Mouse (Mus musculus): ENCODE results near the gene Sidt2. TPM values are rescaled to one million over a fixed set of nuclear protein-coding genes. Genes with fewer than 3 reads are reported as not detected.

Sidt2 gene
- polyA plus RNA-seq, 1 experiment from 2014 or later, result 45.7 TPM

DNA sequence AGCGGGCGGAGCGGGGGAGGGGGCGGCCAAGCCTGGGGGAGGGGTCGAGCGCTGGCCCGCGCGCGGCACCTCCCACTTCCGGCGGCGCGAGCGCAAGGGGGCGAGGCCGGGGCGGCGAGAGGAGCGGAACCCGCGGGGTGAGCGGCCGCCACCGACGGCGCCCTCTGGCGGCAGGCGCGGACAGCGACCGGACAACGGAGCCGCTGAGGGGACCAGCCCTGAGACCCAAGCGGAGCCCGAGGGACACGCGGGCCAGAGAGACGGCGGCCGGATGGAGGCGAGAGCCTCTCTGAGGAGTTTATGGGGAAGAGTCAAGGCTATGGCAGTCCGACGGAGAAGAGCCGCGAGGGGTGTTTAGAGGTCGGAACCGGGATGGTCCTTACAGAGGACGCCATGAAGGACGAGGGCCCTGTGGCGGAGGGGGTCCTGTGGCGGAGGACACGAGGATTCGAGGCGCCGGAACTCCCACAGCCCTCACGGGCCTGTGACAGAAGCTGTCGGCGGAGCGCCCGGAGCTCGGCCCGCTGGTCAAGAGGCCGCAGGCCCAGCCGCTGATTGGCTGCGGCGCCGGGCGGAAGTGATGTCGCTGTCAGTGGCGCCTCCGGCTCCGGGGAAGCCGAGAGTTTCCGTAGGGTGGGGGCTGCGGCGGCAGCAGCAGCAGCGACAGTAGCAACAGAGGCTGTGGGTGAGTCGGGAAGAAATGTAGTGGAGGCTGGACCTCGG is 48.5 kb downstream of the Sidt2 start, which contains the start of the genes Pcsk7 and Rnf214:
TSS of gene Pcsk7 (plus strand) at position 143 of the 723 bp plus-strand sequence.
TSS of gene Rnf214 (minus strand) at position 557 of the 723 bp plus-strand sequence.
- peak within 1 kb of the TSS; percentile 95 for H3K9ac ChIP-seq (replicated peaks; ENCODE audit: low read depth, low read length)
- H3K27me3 ChIP-seq (ENCODE audit: control insufficient read depth, insufficient read depth, low read length), result no peaks in the 10 kb centered on the region
- peak; percentile 95 for ATAC-seq (ENCODE audit: low read depth)
- under 1% methylated on average over 73 of the region's 80 CpGs for WGBS
- peak within 1 kb of the TSS; percentile 66 for H3K4me2 ChIP-seq (ENCODE audit: low read depth, low read length)
- H3K36me3 ChIP-seq (ENCODE audit: control insufficient read depth, insufficient read depth, low read length), result peaks cover 33% of the 10 kb centered on the region
- H3K4me3 ChIP-seq (ENCODE audit: low read depth, low read length), result peak within 1 kb of the TSS; percentile 90
- peaks cover 17% of the 10 kb centered on the region for H3K4me1 ChIP-seq (ENCODE audit: control insufficient read depth, insufficient read depth, low read length)
- peak within 1 kb of the TSS; percentile 98 for H3K27ac ChIP-seq (ENCODE audit: low read depth, low read length)
- no peaks in the 10 kb centered on the region for H3K9me3 ChIP-seq (ENCODE audit: control insufficient read depth, low read length)

- Histone ChIP-seq H3K4me3 (ENCODE audit: low read depth, low read length) (peak overlapping the region; percentile 90), H3K36me3 (ENCODE audit: control insufficient read depth, insufficient read depth, low read length) (peaks cover 27% of the 10 kb centered on the region), H3K9me3 (ENCODE audit: control insufficient read depth, low read length) (no peaks in the 10 kb centered on the region), H3K9ac (replicated peaks; ENCODE audit: low read depth, low read length) (peak overlapping the region; percentile 95), H3K4me1 (ENCODE audit: control insufficient read depth, insufficient read depth, low read length) (peaks cover 17% of the 10 kb centered on the region), H3K27ac (ENCODE audit: low read depth, low read length) (peak overlapping the region; percentile 98), H3K4me2 (ENCODE audit: low read depth, low read length) (peak overlapping the region; percentile 66), H3K27me3 (ENCODE audit: control insufficient read depth, insufficient read depth, low read length) (no peaks in the 10 kb centered on the region)
- peak; percentile 50 for ATAC-seq (ENCODE audit: low read depth)
- WGBS, result 0% methylated on average over 17 of the region's 27 CpGs
Observed at GRCm38 (mm10) chr9:45905811-45906237, 49.2 kb downstream of the Sidt2 start.

GRCm38 (mm10) chr9:45905196-45905595 is 49.9 kb downstream of the Sidt2 start:
- WGBS, result 58% methylated on average over 4 of the region's 4 CpGs

DNA sequence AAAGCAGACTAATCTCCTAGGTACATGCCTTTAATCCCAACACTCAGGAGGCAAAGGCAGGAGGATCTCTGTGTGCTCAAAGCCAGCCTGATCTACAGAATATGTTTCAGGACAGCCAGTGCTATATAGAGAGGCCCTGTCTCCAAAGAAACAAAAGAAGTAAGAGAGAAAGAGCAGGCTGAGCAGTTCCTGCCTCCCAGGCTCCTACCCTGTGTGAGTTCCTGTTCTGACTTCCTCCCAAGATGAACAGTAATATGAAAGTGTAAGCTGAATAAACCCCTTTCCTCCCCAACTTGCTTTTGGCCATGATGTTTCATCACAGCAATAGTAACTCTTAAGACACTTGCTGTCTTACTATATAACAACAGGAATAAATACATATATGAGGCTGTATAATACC is 61.4 kb downstream of the Sidt2 start:
- no peak for ATAC-seq (ENCODE audit: low read depth)
- H3K36me3 ChIP-seq (ENCODE audit: control insufficient read depth, insufficient read depth, low read length), result peaks cover 62% of the 10 kb centered on the region
- H3K9ac ChIP-seq (replicated peaks; ENCODE audit: low read depth, low read length), result no peak overlapping the region
- H3K9me3 ChIP-seq (ENCODE audit: control insufficient read depth, low read length), result no peaks in the 10 kb centered on the region
- no peaks in the 10 kb centered on the region for H3K27me3 ChIP-seq (ENCODE audit: control insufficient read depth, insufficient read depth, low read length)
- no peak overlapping the region for H3K4me2 ChIP-seq (ENCODE audit: low read depth, low read length)
- no peak overlapping the region for H3K27ac ChIP-seq (ENCODE audit: low read depth, low read length)
- no peak overlapping the region for H3K4me3 ChIP-seq (ENCODE audit: low read depth, low read length)
- no peaks in the 10 kb centered on the region for H3K4me1 ChIP-seq (ENCODE audit: control insufficient read depth, insufficient read depth, low read length)

More at GRCm38 (mm10) chr9:45905196-45905595, 49.9 kb downstream of the Sidt2 start:
- Histone ChIP-seq H3K9ac (replicated peaks; ENCODE audit: low read depth, low read length) (peak overlapping the region; percentile 95), H3K27me3 (ENCODE audit: control insufficient read depth, insufficient read depth, low read length) (no peaks in the 10 kb centered on the region), H3K36me3 (ENCODE audit: control insufficient read depth, insufficient read depth, low read length) (peaks cover 21% of the 10 kb centered on the region), H3K27ac (ENCODE audit: low read depth, low read length) (no peak overlapping the region; the same call in 1 of the 2 replicates), H3K4me1 (ENCODE audit: control insufficient read depth, insufficient read depth, low read length) (peaks cover 17% of the 10 kb centered on the region), H3K4me2 (ENCODE audit: low read depth, low read length) (peak overlapping the region; percentile 66), H3K4me3 (ENCODE audit: low read depth, low read length) (peak overlapping the region; percentile 90), H3K9me3 (ENCODE audit: control insufficient read depth, low read length) (no peaks in the 10 kb centered on the region)
- ATAC-seq (ENCODE audit: low read depth), result no peak

Small RNA genes lying within 50 kb of the gene (microRNA-seq; reads per million reads assigned to microRNA genes)
- not detected for gene Mir7087

Other genes starting within 250 kb of the Sidt2 start
- gene Cep164, start 126.6 kb downstream of the Sidt2 start, polyA plus RNA-seq (2014; fragmentation: Nextera tagmentation; extraction: Ambion mirVana), result 11.8 and 12.7 TPM in 2 replicates
- 49.8 and 56.4 TPM in 2 replicates for gene Bace1, start 116.7 kb downstream of the Sidt2 start, polyA plus RNA-seq (2014; fragmentation: Nextera tagmentation; extraction: Ambion mirVana)
- gene Pcsk7, start 48.8 kb downstream of the Sidt2 start, polyA plus RNA-seq (2014; fragmentation: Nextera tagmentation; extraction: Ambion mirVana), result 16.5 and 19.1 TPM in 2 replicates
- 101 and 132 TPM in 2 replicates for gene Rnf214, start 48.3 kb downstream of the Sidt2 start, polyA plus RNA-seq (2014; fragmentation: Nextera tagmentation; extraction: Ambion mirVana)
- gene Tagln, start 19.2 kb downstream of the Sidt2 start, polyA plus RNA-seq (2014; fragmentation: Nextera tagmentation; extraction: Ambion mirVana), result 5.2 and 5.5 TPM in 2 replicates
- 307 and 318 TPM in 2 replicates for gene Pafah1b2, start 57.4 kb upstream of the Sidt2 start, polyA plus RNA-seq (2014; fragmentation: Nextera tagmentation; extraction: Ambion mirVana)
- 10.5 TPM in 2 replicates for gene Sik3, start 57.6 kb upstream of the Sidt2 start, polyA plus RNA-seq (2014; fragmentation: Nextera tagmentation; extraction: Ambion mirVana)